ENCODE assay signal across 9 mouse cellular contexts in the genomic region with DNA sequence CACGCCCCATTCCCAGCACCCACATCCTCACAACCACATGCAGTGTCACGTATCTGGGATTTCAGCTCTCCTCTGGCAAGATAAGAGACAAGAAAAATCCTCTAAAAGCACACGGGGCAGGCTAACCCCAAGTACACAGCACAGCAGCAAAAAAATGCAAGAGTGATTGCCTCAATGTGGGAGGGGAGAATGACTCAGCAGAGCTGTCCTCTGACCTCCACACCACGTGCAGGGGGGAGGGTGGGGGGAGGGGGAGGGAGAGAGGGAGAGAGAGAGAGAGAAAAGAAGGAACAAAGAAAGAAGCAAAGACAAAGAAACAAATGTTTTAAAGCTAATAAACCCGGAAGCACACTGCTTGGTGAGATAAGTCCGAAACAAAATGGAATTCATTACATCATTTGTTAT. TPM values are rescaled to one million over a fixed set of nuclear protein-coding genes. Genes with fewer than 3 reads are reported as not detected.
DNase-seq lines count a peak whose midpoint lies in the region; ATAC-seq lines count a peak whose summit lies in the region.
"Had no signal": no experiment of that assay in that cellular context is flagged by ENCODE, and none has a peak within 500 bp of the region (broad histone marks: within the 10 kb centered on the region; RNA-seq: fewer than 3 reads in every experiment).

No protein-coding gene starts in this region.

- H3K27me3 ChIP-seq in forebrain, embryonic 10.5 days (ENCODE audit: poor library complexity, severe bottlenecking) = no peaks in the 10 kb centered on the region
- no peaks in the 10 kb centered on the region for H3K27me3 ChIP-seq in forebrain, embryonic 14.5 days (replicated peaks; ENCODE audit: control insufficient read depth, insufficient read depth, low read length)
- H3K27me3 ChIP-seq in kidney, embryonic 16.5 days (ENCODE audit: insufficient read depth, low read length) = no peaks in the 10 kb centered on the region
- no peaks in the 10 kb centered on the region for H3K27me3 ChIP-seq in stomach, embryonic 15.5 days (replicated peaks)

- H3K4me3 ChIP-seq in forebrain, embryonic 10.5 days = no peak overlapping the region
- no peak overlapping the region for H3K4me3 ChIP-seq in forebrain, embryonic 14.5 days (ENCODE audit: low read depth, low read length)
- no peak overlapping the region for H3K4me3 ChIP-seq in kidney, embryonic 16.5 days (ENCODE audit: low read length)
- no peak overlapping the region for H3K4me3 ChIP-seq in stomach, embryonic 15.5 days (replicated peaks)

- 42% methylated on average over 6 of the region's 6 CpGs for WGBS in forebrain, embryonic 10.5 days
- WGBS in forebrain, embryonic 14.5 days = 43% methylated on average over 6 of the region's 6 CpGs
- WGBS in kidney, embryonic 16.5 days = 36% methylated on average over 6 of the region's 6 CpGs
- 15% methylated on average over 6 of the region's 6 CpGs for WGBS in stomach, embryonic 15.5 days

- H3K36me3 ChIP-seq in forebrain, embryonic 10.5 days (replicated peaks) = no peaks in the 10 kb centered on the region
- H3K36me3 ChIP-seq in forebrain, embryonic 14.5 days (ENCODE audit: control insufficient read depth, insufficient read depth, low read length) = no peaks in the 10 kb centered on the region
- H3K36me3 ChIP-seq in kidney, embryonic 16.5 days (ENCODE audit: insufficient read depth, low read length) = no peaks in the 10 kb centered on the region
- no peaks in the 10 kb centered on the region for H3K36me3 ChIP-seq in stomach, embryonic 15.5 days

- no peak overlapping the region for H3K4me2 ChIP-seq in forebrain, embryonic 14.5 days (ENCODE audit: low read length)
- H3K4me2 ChIP-seq in kidney, embryonic 16.5 days (replicated peaks; ENCODE audit: low read depth, low read length) = no peak overlapping the region
- no peak overlapping the region for H3K4me2 ChIP-seq in stomach, embryonic 15.5 days

- H3K9ac ChIP-seq in forebrain, embryonic 14.5 days (ENCODE audit: low read length) = no peak overlapping the region
- H3K9ac ChIP-seq in kidney, embryonic 16.5 days (replicated peaks; ENCODE audit: low read length) = no peak overlapping the region
- H3K9ac ChIP-seq in stomach, embryonic 15.5 days = no peak overlapping the region

- ATAC-seq in forebrain, embryonic 14.5 days = no peak
- 0 out of 2 replicates have a peak, but pooled peaks have one; percentile 23 for ATAC-seq in kidney, embryonic 16.5 days (ENCODE audit: low FRiP score, low TSS enrichment)
- ATAC-seq in stomach, embryonic 15.5 days (ENCODE audit: insufficient read depth, low FRiP score, low read depth) = peak; percentile 70; the same call in 1 of the 2 replicates

- H3K27ac ChIP-seq in forebrain, embryonic 10.5 days = 0 out of 2 replicates have a peak overlapping the region, but pooled peaks have one; percentile 52
- H3K27ac ChIP-seq in forebrain, embryonic 14.5 days (ENCODE audit: low read depth, low read length) = no peak overlapping the region
- no peak overlapping the region for H3K27ac ChIP-seq in kidney, embryonic 16.5 days (ENCODE audit: low read length)
- no peak overlapping the region for H3K27ac ChIP-seq in stomach, embryonic 15.5 days

- H3K4me1 ChIP-seq in forebrain, embryonic 10.5 days = peaks cover 28% of the 10 kb centered on the region
- no peaks in the 10 kb centered on the region for H3K4me1 ChIP-seq in forebrain, embryonic 14.5 days (ENCODE audit: control insufficient read depth, insufficient read depth, low read length)
- H3K4me1 ChIP-seq in kidney, embryonic 16.5 days (ENCODE audit: insufficient read depth, low read length) = peaks cover 9% of the 10 kb centered on the region; the same call in 1 of the 2 replicates
- H3K4me1 ChIP-seq in stomach, embryonic 15.5 days = no peaks in the 10 kb centered on the region

- no peaks in the 10 kb centered on the region for H3K9me3 ChIP-seq in forebrain, embryonic 10.5 days
- no peaks in the 10 kb centered on the region for H3K9me3 ChIP-seq in forebrain, embryonic 14.5 days (replicated peaks; ENCODE audit: control insufficient read depth, low read length)
- H3K9me3 ChIP-seq in kidney, embryonic 16.5 days (ENCODE audit: low read length) = no peaks in the 10 kb centered on the region
- no peaks in the 10 kb centered on the region for H3K9me3 ChIP-seq in stomach, embryonic 15.5 days

- no peak for DNase-seq in forebrain, embryonic 10.5 days (ENCODE audit: extremely low spot score, low spot score)
- no peak for DNase-seq in forebrain, embryonic 14.5 days (ENCODE audit: low spot score)
- DNase-seq in urinary bladder, adult 18-20 months (ENCODE audit: low spot score in 2 of 2) = peak; percentile 19 to 27
- no peak for DNase-seq in urinary bladder, postnatal 25 days (ENCODE audit: low spot score)
- DNase-seq in retina, embryonic 14.5 days (ENCODE audit: low spot score) = no peak
- no peak for DNase-seq in layer of hippocampus, postnatal 36 days

RNA-seq across cellular contexts. Expression of gene Gm9844, which starts 11.1 kb away (rescaled TPM):
- 12.7 and 12.8 TPM in 2 replicates for polyA plus RNA-seq in forebrain, embryonic 10.5 days (2016; fragmentation: Nextera tagmentation; extraction: Ambion mirVana)
- 36.6 and 42.2 TPM in 2 replicates for polyA plus RNA-seq in forebrain, embryonic 14.5 days (2014; fragmentation: Nextera tagmentation; extraction: Ambion mirVana)
- 8.3 and 21.9 TPM in 2 replicates for polyA plus RNA-seq in kidney, embryonic 16.5 days (2015; fragmentation: Nextera tagmentation; extraction: Ambion mirVana)
- polyA plus RNA-seq in stomach, embryonic 15.5 days (2015; fragmentation: Nextera tagmentation; extraction: Ambion mirVana) = 13.5 and 34.6 TPM in 2 replicates
- total RNA-seq in layer of hippocampus, postnatal 36 days (2021) = not detected

RNA-seq across cellular contexts. Expression of gene Lypd4, which starts 18.8 kb away (rescaled TPM):
- not detected in 2 replicates for polyA plus RNA-seq in forebrain, embryonic 10.5 days (2016; fragmentation: Nextera tagmentation; extraction: Ambion mirVana)
- not detected in 2 replicates for polyA plus RNA-seq in forebrain, embryonic 14.5 days (2014; fragmentation: Nextera tagmentation; extraction: Ambion mirVana)
- not detected in 2 replicates for polyA plus RNA-seq in kidney, embryonic 16.5 days (2015; fragmentation: Nextera tagmentation; extraction: Ambion mirVana)
- not detected in 2 replicates for polyA plus RNA-seq in stomach, embryonic 15.5 days (2015; fragmentation: Nextera tagmentation; extraction: Ambion mirVana)
- total RNA-seq in layer of hippocampus, postnatal 36 days (2021) = not detected
- polyA plus RNA-seq: large intestine, adult 2 months had no signal

RNA-seq across cellular contexts. Expression of gene Dmrtc2, which starts 19.0 kb away (rescaled TPM):
- polyA plus RNA-seq in forebrain, embryonic 10.5 days (2016; fragmentation: Nextera tagmentation; extraction: Ambion mirVana) = not detected in 2 replicates
- polyA plus RNA-seq in forebrain, embryonic 14.5 days (2014; fragmentation: Nextera tagmentation; extraction: Ambion mirVana) = not detected in 2 replicates
- not detected in 2 replicates for polyA plus RNA-seq in kidney, embryonic 16.5 days (2015; fragmentation: Nextera tagmentation; extraction: Ambion mirVana)
- polyA plus RNA-seq in stomach, embryonic 15.5 days (2015; fragmentation: Nextera tagmentation; extraction: Ambion mirVana) = not detected in 2 replicates
- total RNA-seq in layer of hippocampus, postnatal 36 days (2021) = not detected
- polyA plus RNA-seq: large intestine, adult 2 months had no signal

RNA-seq across cellular contexts. Expression of gene Rps19, which starts 33.3 kb away (rescaled TPM):
- polyA plus RNA-seq in forebrain, embryonic 10.5 days (2016; fragmentation: Nextera tagmentation; extraction: Ambion mirVana) = 2,087 and 2,135 TPM in 2 replicates
- polyA plus RNA-seq in forebrain, embryonic 14.5 days (2014; fragmentation: Nextera tagmentation; extraction: Ambion mirVana) = 1,541 and 2,138 TPM in 2 replicates
- polyA plus RNA-seq in kidney, embryonic 16.5 days (2015; fragmentation: Nextera tagmentation; extraction: Ambion mirVana) = 2,217 and 2,364 TPM in 2 replicates
- polyA plus RNA-seq in stomach, embryonic 15.5 days (2015; fragmentation: Nextera tagmentation; extraction: Ambion mirVana) = 2,480 and 2,486 TPM in 2 replicates
- 100 to 1,000 TPM; 490 to 494 TPM for total RNA-seq in layer of hippocampus, postnatal 36 days (2021)

RNA-seq across cellular contexts. Expression of gene Cd79a, which starts 46.3 kb away (rescaled TPM):
- 0.25 and 0.55 TPM in 2 replicates for polyA plus RNA-seq in forebrain, embryonic 10.5 days (2016; fragmentation: Nextera tagmentation; extraction: Ambion mirVana)
- polyA plus RNA-seq in forebrain, embryonic 14.5 days (2014; fragmentation: Nextera tagmentation; extraction: Ambion mirVana) = not detected in 2 replicates
- 1.8 and 2.0 TPM in 2 replicates for polyA plus RNA-seq in kidney, embryonic 16.5 days (2015; fragmentation: Nextera tagmentation; extraction: Ambion mirVana)
- polyA plus RNA-seq in stomach, embryonic 15.5 days (2015; fragmentation: Nextera tagmentation; extraction: Ambion mirVana) = 1.1 and 1.5 TPM in 2 replicates
- total RNA-seq in layer of hippocampus, postnatal 36 days (2021) = under 1 TPM in 1 of 2 experiments, not detected in 1; 0.43 TPM

Comparison
In these comparisons a context has a peak if more than half of its experiments do, and no peak if none do; other contexts are left out.
1. DNase-seq: peak in urinary bladder, adult 18-20 months (2 of 2); none in forebrain, embryonic 10.5 days (single experiment), forebrain, embryonic 14.5 days (single experiment), urinary bladder, postnatal 25 days (single experiment), retina, embryonic 14.5 days (single experiment) and layer of hippocampus, postnatal 36 days (0 of 2).